Mouse (Mus musculus): Measurements from ENCODE around the gene Tmem39a.

Gene Tmem39a

DNA sequence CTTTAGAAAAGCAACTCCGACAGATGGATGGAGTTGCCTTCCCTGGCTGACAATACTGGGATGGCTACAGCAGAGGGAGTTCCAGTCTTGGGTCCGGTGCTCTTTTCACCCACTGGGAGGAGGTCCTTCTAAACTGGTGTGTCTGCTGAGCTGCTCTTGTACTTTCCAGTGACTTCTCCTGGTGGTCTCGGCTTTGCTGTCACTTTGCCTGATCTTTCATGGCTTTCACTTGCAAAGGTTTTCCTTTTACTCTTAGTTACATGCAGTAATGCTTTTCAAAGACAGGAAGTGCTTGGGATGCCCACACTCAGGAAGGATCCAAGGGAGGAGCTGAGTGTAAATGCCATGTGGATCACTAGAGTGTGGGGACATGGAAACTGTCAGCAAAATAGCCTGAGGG lies 33.0 kb downstream of the Tmem39a start:
- DNase-seq (ENCODE audit: low spot score), result no peak

- no peak for DNase-seq (ENCODE audit: low spot score)
These were observed 33.7 kb downstream of the Tmem39a start for GRCm38 (mm10) chr16:38592026-38592678.

GRCm38 (mm10) chr16:38592946-38593345 lies 34.4 kb downstream of the Tmem39a start:
- no peak for DNase-seq (ENCODE audit: low spot score)

GRCm38 (mm10) chr16:38594435-38594834 lies 35.9 kb downstream of the Tmem39a start:
- DNase-seq (ENCODE audit: low spot score), result no peak

- DNase-seq (ENCODE audit: low spot score), result no peak
These were observed 37.6 kb downstream of the Tmem39a start for GRCm38 (mm10) chr16:38596099-38596498.

- DNase-seq (ENCODE audit: low spot score), result no peak
These were observed 38.2 kb downstream of the Tmem39a start for GRCm38 (mm10) chr16:38596651-38597050.

GRCm38 (mm10) chr16:38598986-38599680 lies 40.6 kb downstream of the Tmem39a start:
- DNase-seq (ENCODE audit: low spot score), result no peak

DNA sequence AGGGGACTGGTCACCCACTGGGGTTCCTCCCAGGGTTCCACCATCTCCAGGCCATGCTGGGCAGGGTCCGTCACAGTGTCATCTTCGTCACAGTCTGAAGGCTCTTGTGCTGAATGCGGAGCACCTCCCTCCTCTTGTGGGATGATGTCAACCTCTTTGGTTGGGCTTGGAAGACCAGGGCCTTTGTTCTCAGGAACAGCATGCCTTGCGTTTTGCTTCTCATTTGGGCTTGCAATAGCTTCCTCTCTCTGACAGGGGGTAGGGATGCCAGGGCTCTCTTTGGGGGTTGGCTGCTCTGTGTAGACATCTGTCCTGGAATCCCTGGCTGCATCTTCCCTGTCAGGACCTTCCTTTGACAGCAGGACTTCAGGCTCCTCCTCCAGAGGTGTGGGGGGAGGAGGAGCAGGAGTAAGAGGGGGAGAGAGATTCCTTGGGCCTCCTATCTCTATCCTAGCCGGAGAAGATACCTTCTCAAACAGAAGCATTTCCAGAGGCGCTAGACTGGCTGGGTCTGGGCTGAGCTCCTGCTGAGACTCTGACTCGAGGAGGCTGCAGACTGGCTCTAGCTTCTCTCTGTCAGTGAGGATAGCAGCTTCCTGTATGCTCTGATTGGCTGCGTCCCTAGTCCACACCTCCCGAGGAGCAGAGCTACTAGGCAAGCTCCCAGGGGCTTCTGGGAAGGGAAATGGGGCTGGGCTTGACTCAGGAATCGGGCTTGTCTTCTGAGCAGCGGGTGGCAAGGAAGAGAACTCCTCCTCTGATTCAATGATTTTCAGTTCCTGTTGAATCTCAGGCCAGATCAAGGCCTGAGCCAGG lies 44.7 kb downstream of the Tmem39a start:
- peak; percentile 17 for DNase-seq (ENCODE audit: low spot score)

GRCm38 (mm10) chr16:38606509-38606908 lies 48.0 kb downstream of the Tmem39a start:
- no peak for DNase-seq (ENCODE audit: low spot score)

DNA sequence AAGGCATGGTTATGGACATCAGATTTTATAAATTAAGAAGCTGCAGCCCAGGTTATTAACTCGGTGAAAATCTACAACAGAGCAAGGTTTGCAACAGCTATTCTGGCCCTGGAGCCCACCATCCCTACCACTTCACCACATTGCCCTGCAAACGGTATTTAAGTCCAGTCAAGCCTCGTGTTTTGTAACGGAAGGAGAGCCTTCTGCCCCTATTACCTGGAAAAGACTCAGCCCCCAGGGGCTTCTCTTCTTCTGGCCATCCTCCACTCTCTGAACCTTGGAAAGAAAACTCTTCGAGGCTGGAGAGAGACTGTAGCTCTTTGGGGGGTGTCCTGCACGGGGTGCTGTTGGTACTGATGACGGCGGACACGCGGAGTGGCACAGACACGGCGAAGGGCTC lies 50.2 kb downstream of the Tmem39a start:
- DNase-seq (ENCODE audit: low spot score), result no peak

GRCm38 (mm10) chr16:38609092-38609491 lies 50.6 kb downstream of the Tmem39a start:
- no peak for DNase-seq (ENCODE audit: low spot score)

- DNase-seq (ENCODE audit: low spot score), result no peak
These were observed 54.1 kb downstream of the Tmem39a start for GRCm38 (mm10) chr16:38612646-38613045.

DNA sequence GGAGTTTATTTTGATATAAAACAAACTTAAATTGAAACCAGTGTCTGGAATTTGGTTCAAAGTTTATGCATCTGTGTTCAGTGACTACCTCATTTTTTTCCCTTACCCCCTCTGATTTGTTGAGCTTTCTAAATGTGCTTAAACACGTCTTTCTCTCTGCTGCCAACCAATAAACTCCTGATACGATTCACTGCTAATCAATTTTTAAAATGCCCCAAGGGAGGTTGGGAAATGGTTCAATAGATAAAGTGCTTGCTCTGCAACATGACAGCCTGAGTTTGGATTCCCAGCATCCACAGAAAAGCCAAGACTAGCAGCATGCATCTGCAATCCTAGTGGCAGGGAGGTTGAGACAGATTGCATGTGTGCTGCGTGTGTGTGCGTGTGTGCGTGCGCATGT lies 55.1 kb downstream of the Tmem39a start:
- DNase-seq (ENCODE audit: low spot score), result peak; percentile 61

DNA sequence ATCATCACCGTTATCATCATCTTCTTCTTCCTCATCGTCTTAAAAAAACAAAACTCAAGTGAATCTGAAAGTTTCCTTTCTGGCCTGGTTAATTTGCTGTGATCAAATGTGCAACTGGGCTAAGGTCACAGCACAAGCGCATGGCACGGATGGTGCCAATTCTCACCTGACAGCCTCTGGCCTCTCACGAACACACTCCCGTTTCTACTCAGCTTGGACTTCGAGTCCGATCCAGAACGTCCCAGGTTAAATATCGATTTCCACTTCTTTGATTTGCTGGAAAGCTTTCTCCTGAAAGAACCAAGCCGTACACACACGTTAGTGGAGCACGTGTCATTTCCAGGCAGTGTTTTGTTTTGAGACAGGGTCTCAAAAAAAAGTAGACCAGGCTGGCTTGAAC lies 59.5 kb downstream of the Tmem39a start:
- DNase-seq (ENCODE audit: low spot score), result no peak

DNA sequence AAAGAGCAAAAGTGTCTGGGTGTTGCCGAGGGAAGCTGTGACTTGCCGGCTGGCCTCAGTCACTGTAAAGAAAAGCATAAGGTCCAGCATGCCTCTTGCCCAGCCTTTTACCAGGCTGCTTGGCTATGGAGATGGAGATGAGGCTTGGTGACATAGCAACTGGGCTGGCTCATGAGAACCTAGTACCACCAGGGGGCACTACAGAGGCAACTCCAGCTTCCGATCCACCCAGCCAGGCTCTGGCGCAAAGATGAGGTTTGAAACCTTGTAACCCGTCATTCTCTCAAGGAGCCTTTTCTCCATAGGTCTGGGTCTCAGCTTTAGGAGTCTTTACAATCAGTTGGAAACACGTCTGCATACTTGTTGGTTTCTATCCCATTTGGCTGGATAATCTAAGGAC lies 60.6 kb downstream of the Tmem39a start:
- DNase-seq (ENCODE audit: low spot score), result peak; percentile 87

DNA sequence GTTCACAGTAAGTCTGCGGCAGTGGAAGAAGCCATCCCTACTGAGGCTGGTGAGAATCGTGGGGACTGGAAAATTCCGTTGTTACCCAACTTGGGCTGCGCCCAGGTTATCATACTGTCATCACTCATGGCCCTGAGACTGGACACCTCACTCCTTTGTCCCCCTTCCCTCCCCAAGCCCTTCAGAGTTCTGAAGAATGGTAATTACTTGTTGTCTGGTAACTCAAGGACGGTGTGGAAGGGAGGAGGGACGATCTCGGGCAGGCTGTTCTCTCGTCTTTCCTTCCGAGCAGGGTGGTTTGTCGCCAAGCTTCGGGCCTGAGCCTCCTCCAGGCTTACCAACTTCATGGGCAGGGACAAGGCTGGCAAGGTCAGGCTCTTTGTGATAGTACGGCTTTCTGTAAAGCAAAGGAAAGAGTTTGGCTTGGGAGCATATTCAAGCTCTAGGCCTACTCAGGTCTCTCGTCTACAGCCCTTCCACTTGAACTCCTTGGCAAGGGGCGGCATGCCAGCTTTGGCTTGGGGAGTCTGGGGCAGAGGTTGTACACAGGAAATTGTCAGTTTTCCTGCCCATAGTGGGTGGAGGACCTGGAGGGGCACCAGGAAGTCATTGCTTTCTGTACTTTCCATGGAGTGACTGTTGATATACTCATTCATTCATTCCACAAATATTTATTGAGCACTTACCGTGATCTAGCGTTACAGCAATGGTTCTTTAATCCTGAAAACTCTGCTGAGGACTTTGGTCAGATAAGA lies 62.4 kb downstream of the Tmem39a start:
- DNase-seq (ENCODE audit: low spot score), result no peak

GRCm38 (mm10) chr16:38622283-38622682 lies 63.8 kb downstream of the Tmem39a start:
- DNase-seq (ENCODE audit: low spot score), result peak; percentile 65

GRCm38 (mm10) chr16:38624303-38624702 lies 65.8 kb downstream of the Tmem39a start:
- no peak for DNase-seq (ENCODE audit: low spot score)

DNA sequence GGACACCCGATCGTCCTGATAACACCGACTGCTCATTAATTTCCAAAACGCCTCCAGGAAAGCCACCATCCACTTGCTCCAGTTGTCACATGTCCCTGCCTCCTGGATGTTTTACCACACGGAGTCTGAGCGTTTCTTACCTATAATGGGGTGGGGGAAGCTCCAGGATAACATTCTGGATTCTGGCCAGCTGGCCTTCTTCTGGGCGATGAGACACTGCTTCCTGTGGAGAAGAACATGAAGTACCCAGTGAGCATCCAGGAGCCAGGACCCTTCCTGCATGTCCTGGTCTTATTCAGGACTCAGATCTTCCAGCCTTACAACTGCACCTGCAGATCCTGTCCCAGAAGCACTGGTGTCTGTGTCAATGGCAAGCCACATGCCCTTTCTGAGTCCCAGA lies 66.9 kb downstream of the Tmem39a start:
- no peak for DNase-seq (ENCODE audit: low spot score)

GRCm38 (mm10) chr16:38625811-38626369 lies 67.4 kb downstream of the Tmem39a start:
- no peak for DNase-seq (ENCODE audit: low spot score)

DNA sequence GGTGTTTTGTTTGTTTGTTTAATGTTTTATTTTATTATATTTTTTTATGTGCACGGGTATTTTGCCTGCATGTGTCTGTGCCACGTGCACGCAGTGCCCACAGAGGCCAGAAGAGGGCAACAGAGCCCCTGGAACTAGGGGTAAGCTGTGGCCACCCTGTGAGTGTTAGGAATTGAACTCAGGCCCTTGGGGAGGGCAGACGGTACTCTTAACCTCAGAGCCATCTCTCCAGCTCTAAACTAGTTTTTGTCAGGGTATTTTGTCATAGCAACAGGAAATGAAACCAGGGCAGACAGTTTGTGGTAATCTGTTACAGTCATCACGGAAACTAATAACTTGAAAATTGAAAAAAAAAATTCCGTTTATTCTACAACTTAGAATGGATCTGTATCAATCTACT lies 73.6 kb downstream of the Tmem39a start:
- DNase-seq (ENCODE audit: low spot score), result peak; percentile 20

GRCm38 (mm10) chr16:38635833-38636390 lies 77.4 kb downstream of the Tmem39a start:
- no peak for DNase-seq (ENCODE audit: low spot score)
